Mouse (Mus musculus) embryo, embryonic 11 days (tissue): Measurements from ENCODE around the gene Gm20838.
"Not testable (repeated sequence)": the region's sequence is repeated elsewhere in the genome, so short reads cannot be mapped to it uniquely, and the experiment has no call there.

Experiments used
- DNase-seq: peaks from one replicate; pipeline ENCODE4 v3.0.0-alpha.2; 2015

Gm20838 gene

GRCm38 (mm10) chrY:33543064-33543463, at the start of gene Gm20838:
Gm20838 (minus strand) TSS chrY:33543164.
- not testable (repeated sequence) for DNase-seq
